In the genomic region with DNA sequence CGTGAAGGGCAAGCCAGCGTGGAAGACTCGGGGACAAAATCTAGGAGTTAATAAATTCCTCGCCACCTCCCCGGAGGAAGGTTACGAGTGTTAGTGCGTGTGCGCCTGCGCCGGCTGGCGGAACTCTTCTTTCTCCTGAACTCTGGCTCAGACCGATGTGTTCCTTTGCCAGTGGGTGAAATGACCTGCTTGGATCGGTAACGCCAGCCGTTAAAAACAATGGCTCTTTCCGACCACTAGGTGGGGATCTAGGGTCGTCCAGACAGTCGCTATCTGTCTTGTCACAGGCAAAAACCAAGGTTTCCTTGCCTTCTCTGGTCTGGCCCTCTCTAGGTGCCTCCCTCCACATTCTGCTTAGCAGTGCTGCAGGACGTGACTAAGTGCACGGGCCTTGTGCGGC, we compare ENCODE assay signal across 8 mouse cellular contexts. TPM values are rescaled to one million over a fixed set of nuclear protein-coding genes. Genes with fewer than 3 reads are reported as not detected.
DNase-seq lines count a peak whose midpoint lies in the region; ATAC-seq and TF ChIP-seq lines count a peak whose summit lies in the region.

No protein-coding gene starts in this region.

- H3K4me2 ChIP-seq in embryonic facial prominence, embryonic 15.5 days (replicated peaks): peak overlapping the region; percentile 54
- H3K4me2 ChIP-seq in heart, embryonic 16.5 days (ENCODE audit: low read depth, low read length): peak overlapping the region; percentile 72

- H3K27me3 ChIP-seq in embryonic facial prominence, embryonic 15.5 days: peaks cover 12% of the 10 kb centered on the region
- peaks cover 15% of the 10 kb centered on the region for H3K27me3 ChIP-seq in heart, embryonic 16.5 days (ENCODE audit: control insufficient read depth, insufficient read depth, low read length)

- WGBS in embryonic facial prominence, embryonic 15.5 days: 2% methylated on average over 21 of the region's 21 CpGs
- 2% methylated on average over 21 of the region's 21 CpGs for WGBS in heart, embryonic 16.5 days

- no peaks in the 10 kb centered on the region for H3K9me3 ChIP-seq in embryonic facial prominence, embryonic 15.5 days (replicated peaks)
- H3K9me3 ChIP-seq in heart, embryonic 16.5 days (replicated peaks; ENCODE audit: control insufficient read depth, low read length): no peaks in the 10 kb centered on the region

- DNase-seq in layer of hippocampus, adult 2 months (ENCODE audit: low spot score in 2 of 2): peak; percentile 34 to 69
- no peak for DNase-seq in layer of hippocampus, adult 11-12 months (ENCODE audit: low spot score)
- peak; percentile 86 for DNase-seq in brain, adult 2 months (ENCODE audit: low read depth, low spot score)
- peak; percentile 79 for DNase-seq in kidney, postnatal 10 days
- DNase-seq in lung, postnatal 14 days: peak; percentile 75
- peak; percentile 62 for DNase-seq in retina, adult 2 months (ENCODE audit: low read depth, low spot score)

- H3K36me3 ChIP-seq in embryonic facial prominence, embryonic 15.5 days: no peaks in the 10 kb centered on the region
- no peaks in the 10 kb centered on the region for H3K36me3 ChIP-seq in heart, embryonic 16.5 days (ENCODE audit: control insufficient read depth, insufficient read depth)

- peaks cover 6% of the 10 kb centered on the region; the same call in 1 of the 2 replicates for H3K4me1 ChIP-seq in embryonic facial prominence, embryonic 15.5 days
- H3K4me1 ChIP-seq in heart, embryonic 16.5 days (ENCODE audit: control insufficient read depth, insufficient read depth, low read length): no peaks in the 10 kb centered on the region

- peak; percentile 71 for ATAC-seq in embryonic facial prominence, embryonic 15.5 days (ENCODE audit: insufficient number of reproducible peaks, low FRiP score, low TSS enrichment, low read depth)
- ATAC-seq in heart, embryonic 16.5 days (replicated peaks; ENCODE audit: extremely low read depth, insufficient read depth, low FRiP score): peak; percentile 15; the same call in 1 of the 2 replicates

- peak; percentile 92 for TF ChIP-seq CTCF in layer of hippocampus, adult 2 months (conservative IDR thresholded peaks at IDR 0.05)

- H3K27ac ChIP-seq in layer of hippocampus, adult 2 months: no peak overlapping the region
- no peak overlapping the region for H3K27ac ChIP-seq in embryonic facial prominence, embryonic 15.5 days (replicated peaks)
- no peak overlapping the region for H3K27ac ChIP-seq in heart, embryonic 16.5 days (ENCODE audit: low read length)

- peak overlapping the region; percentile 15; the same call in 1 of the 2 replicates for H3K4me3 ChIP-seq in layer of hippocampus, adult 2 months
- peak overlapping the region; percentile 32 for H3K4me3 ChIP-seq in embryonic facial prominence, embryonic 15.5 days (replicated peaks)
- peak overlapping the region; percentile 41 for H3K4me3 ChIP-seq in heart, embryonic 16.5 days (ENCODE audit: low read length)

- no peak overlapping the region for H3K9ac ChIP-seq in embryonic facial prominence, embryonic 15.5 days
- peak overlapping the region; percentile 62; the same call in 1 of the 2 replicates for H3K9ac ChIP-seq in heart, embryonic 16.5 days (ENCODE audit: low read length)

RNA-seq across cellular contexts. Expression of gene Gm11444, which starts 1.1 kb away (rescaled TPM):
- total RNA-seq in layer of hippocampus, adult 2 months (2021): not detected
- 0.31 TPM in 1 of 2 replicates, not detected in the other for polyA plus RNA-seq in embryonic facial prominence, embryonic 15.5 days (2015; fragmentation: Nextera tagmentation; extraction: Ambion mirVana)
- not detected in 2 replicates for polyA plus RNA-seq in heart, embryonic 16.5 days (2015; fragmentation: Nextera tagmentation; extraction: Ambion mirVana)

RNA-seq across cellular contexts. Expression of gene Tbx2, which starts 16.7 kb away (rescaled TPM):
- total RNA-seq in layer of hippocampus, adult 2 months (2021): 1 to 10 TPM; 1.5 to 1.6 TPM
- polyA plus RNA-seq in embryonic facial prominence, embryonic 15.5 days (2015; fragmentation: Nextera tagmentation; extraction: Ambion mirVana): 8.0 and 8.1 TPM in 2 replicates
- 1.4 and 3.3 TPM in 2 replicates for polyA plus RNA-seq in heart, embryonic 16.5 days (2015; fragmentation: Nextera tagmentation; extraction: Ambion mirVana)

RNA-seq across cellular contexts. Expression of gene Tbx4, which starts 37.2 kb away (rescaled TPM):
- under 1 TPM; 0.13 to 0.22 TPM for total RNA-seq in layer of hippocampus, adult 2 months (2021)
- 1.8 and 2.1 TPM in 2 replicates for polyA plus RNA-seq in embryonic facial prominence, embryonic 15.5 days (2015; fragmentation: Nextera tagmentation; extraction: Ambion mirVana)
- polyA plus RNA-seq in heart, embryonic 16.5 days (2015; fragmentation: Nextera tagmentation; extraction: Ambion mirVana): 0.72 and 5.0 TPM in 2 replicates
